Mouse (Mus musculus) gastrocnemius, postnatal 36 days (tissue): ENCODE data around the gene Apoc4. TPM values are rescaled to one million over a fixed set of nuclear protein-coding genes. Genes with fewer than 3 reads are reported as not detected.

Source experiments
- DNase-seq, 2 experiments: peaks; one replicate each; pipeline ENCODE4 v3.0.0; 2022
- intact Hi-C: fragments of 180-260 bp; cut with DNase I; formaldehyde crosslinking; loops from one replicate; pipeline ENCODE4 v1.15.1; 2025
- total RNA-seq, 2 experiments: library from RNA; stranded (reverse); gene quantifications; 2 replicates each; pipeline ENCODE4 v1.2.3; 2021

Gene Apoc4
- total RNA-seq, 2 experiments from 2014 or later, result 0.43 TPM; not detected in 1

- DNase-seq, result no peak
- intact Hi-C loops, result no loop called here
Measured at GRCm38 (mm10) chr7:19633855-19634254, 47.4 kb downstream of the Apoc4 start.

DNA sequence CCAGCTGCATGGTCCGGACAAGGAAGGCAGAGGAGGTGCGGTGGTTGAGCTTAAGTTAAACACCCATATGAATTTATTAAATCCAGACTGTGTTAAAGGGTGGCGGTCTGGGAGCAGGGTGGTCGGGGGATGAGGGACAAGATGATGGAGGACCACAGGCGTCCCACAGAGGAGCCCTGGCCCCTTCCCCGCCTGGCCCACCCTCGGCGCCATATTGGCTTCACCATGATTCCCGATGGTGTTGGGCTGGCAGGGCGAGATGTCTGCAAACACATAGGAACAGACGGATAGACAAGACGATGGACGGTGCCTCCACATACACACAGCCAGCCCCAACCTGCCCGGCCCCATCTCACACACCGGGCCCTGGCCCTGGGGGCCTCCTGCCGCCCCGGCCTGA, 48.1 kb downstream of the Apoc4 start:
- intact Hi-C loops, result no loop called here
- no peak for DNase-seq

DNA sequence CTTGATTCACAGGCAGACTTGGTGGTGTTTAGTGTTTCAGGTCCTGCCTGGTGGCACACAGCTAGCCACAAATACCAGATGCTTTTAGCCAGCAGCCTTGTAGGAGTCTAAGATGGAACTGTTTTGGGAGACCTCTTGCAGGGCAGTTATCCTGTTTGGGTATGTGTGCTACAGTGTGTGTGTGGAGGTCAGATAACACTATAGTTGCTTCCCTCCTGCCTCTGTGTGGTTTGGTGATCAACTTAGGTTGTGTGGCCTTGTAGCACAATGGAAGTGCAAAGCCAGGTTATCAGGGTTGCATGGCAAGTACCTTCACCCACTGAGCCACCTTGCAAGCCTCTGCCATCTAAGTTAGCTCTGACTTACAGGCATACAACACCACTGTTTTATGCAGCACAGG, 48.6 kb downstream of the Apoc4 start:
- intact Hi-C loops, result no loop called here
- DNase-seq, result no peak

DNA sequence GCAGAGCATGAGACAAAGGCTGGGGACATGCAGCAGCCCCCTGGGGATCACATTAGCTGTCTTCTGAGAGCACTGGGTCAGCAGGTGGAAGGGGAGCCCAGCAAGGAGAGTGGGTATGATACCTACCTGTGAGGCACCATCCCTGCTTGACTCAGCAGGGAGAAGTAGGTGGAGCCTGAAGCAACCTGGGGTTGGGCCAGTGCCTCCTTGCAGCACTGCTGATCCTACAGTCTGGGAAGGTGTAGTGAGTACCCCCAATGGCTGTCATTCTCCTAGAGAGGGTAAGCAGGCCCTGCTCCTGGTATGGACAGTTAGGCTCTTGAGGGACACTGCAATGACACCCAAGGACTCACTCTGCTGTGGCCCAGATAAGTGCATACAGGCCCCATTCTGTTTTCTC, 49.0 kb downstream of the Apoc4 start:
- intact Hi-C loops, result no loop called here
- no peak for DNase-seq

DNA sequence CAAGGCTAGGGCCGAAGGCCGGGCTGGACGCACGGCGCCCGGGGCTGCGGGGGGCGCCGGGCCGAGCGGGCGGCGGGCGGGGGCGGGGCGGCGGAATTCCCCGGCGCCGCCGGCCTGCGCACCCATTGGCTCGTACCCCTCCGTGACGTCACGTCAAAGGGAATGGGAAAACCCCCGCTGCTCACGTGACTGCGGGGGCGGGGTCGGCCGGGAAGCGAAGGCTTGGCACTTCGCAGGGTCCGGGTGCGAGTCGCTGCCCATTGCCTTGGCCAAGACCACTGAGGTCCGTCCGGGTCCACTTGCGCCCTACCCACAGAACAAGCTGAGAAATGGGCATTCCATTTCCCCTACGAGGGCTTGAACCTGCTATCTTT, 51.9 kb downstream of the Apoc4 start, which contains the start of gene Relb:
Gene Relb (minus strand): TSS at position 78 of the 374 bp plus-strand sequence.
- peak; percentile 87 to 89 for DNase-seq
- intact Hi-C loops, result no loop called here

DNA sequence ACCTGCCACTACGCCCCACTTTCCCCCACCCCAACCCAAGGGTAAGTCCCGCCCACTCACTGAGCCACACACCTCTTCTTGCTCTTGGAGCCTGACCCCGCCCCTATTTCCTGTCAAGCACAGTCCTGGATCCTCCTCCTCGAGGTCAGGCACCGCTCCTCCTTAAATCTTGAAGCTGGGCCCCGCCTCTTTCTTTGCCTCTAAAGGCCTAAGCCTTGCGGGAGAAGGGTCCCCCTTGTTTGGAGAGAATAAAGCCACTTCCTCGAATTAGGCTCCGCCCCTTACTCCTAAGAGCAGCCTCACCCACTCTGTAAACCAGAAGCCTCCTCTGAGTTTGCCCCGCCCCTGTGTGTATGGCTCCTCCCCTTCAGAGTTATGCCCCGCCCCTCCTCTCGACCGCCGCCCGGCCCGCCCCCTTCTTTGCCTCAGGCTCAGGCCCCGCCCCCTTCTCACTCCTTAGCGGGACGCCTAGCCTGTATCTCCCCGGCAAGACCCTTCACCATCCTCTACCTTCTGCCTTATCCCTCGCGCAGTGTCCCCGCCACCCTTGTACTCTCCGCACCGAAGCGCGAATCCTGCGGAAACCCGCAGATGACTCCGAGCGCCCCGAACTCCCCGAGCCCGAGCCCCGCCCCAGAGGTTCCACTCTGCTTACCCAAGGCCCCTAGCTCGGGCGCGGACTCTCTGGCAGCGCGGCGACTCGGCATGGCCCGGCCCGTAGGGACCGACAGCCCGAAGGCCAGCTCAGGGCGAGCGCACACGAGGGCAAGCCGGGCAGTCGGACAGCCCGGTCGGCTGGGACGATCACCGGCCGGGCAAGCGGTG, 52.5 kb downstream of the Apoc4 start:
- intact Hi-C loops, result no loop called here
- peak; percentile 92 to 95 for DNase-seq

- DNase-seq, result no peak
- intact Hi-C loops, result no loop called here
Measured at GRCm38 (mm10) chr7:19628192-19628535, 53.1 kb downstream of the Apoc4 start.

Other genes with a start within 250 kb of the Apoc4 start
- 10 to 100 TPM; 14.9 to 15.5 TPM for gene Mark4, start 222.7 kb downstream of the Apoc4 start, total RNA-seq
- under 1 TPM; 0.51 to 0.72 TPM for gene Exoc3l2, start 218.1 kb downstream of the Apoc4 start, total RNA-seq
- 1 to 10 TPM; 1.5 to 1.7 TPM for gene Bloc1s3, start 173.1 kb downstream of the Apoc4 start, total RNA-seq
- gene Trappc6a, start 173.1 kb downstream of the Apoc4 start, total RNA-seq, result 1 to 10 TPM; 6.4 to 8.8 TPM
- gene Nkpd1, start 163.6 kb downstream of the Apoc4 start, total RNA-seq, result not detected
- gene Ppp1r37, start 118.4 kb downstream of the Apoc4 start, total RNA-seq, result 10 to 100 TPM; 34.8 to 41.4 TPM
- gene Zfp296, start 104.2 kb downstream of the Apoc4 start, total RNA-seq, result under 1 TPM; 0.23 to 0.44 TPM
- gene Gemin7, start 103.9 kb downstream of the Apoc4 start, total RNA-seq, result 10 to 100 TPM; 59.1 to 65.1 TPM
- 10 to 100 TPM; 10.9 to 12.0 TPM for gene Clasrp, start 77.0 kb downstream of the Apoc4 start, total RNA-seq
- 1 to 10 TPM; 5.1 to 6.0 TPM for gene Relb, start 52.0 kb downstream of the Apoc4 start, total RNA-seq
- gene Clptm1, start 16.4 kb downstream of the Apoc4 start, total RNA-seq, result 10 to 100 TPM; 39.2 to 45.7 TPM
- gene Apoc2, start 3.5 kb downstream of the Apoc4 start, total RNA-seq, result under 1 TPM in 1 of 2 experiments, not detected in 1; 0.99 TPM
- gene Gm44805, start 56 bp downstream of the Apoc4 start, total RNA-seq, result not detected
- gene Apoc1, start 11.2 kb upstream of the Apoc4 start, total RNA-seq, result 1 to 10 TPM in 1 of 2 experiments, under 1 TPM in 1; 0.94 to 1.4 TPM
- 10 to 100 TPM; 49.0 to 51.4 TPM for gene Apoe, start 17.7 kb upstream of the Apoc4 start, total RNA-seq
- gene Tomm40, start 34.0 kb upstream of the Apoc4 start, total RNA-seq, result 10 to 100 TPM; 36.8 to 47.6 TPM
- 1 to 10 TPM; 2.0 to 2.3 TPM for gene Nectin2, start 69.0 kb upstream of the Apoc4 start, total RNA-seq
- gene Bcam, start 89.5 kb upstream of the Apoc4 start, total RNA-seq, result 10 to 100 TPM; 22.0 to 22.6 TPM
- gene Cblc, start 115.3 kb upstream of the Apoc4 start, total RNA-seq, result not detected
- gene Bcl3, start 141.3 kb upstream of the Apoc4 start, total RNA-seq, result 1 to 10 TPM; 1.1 to 1.5 TPM
- gene Gm19345, start 170.5 kb upstream of the Apoc4 start, total RNA-seq, result not detected
- gene Ceacam16, start 179.8 kb upstream of the Apoc4 start, total RNA-seq, result not detected
- gene Ceacam19, start 206.5 kb upstream of the Apoc4 start, total RNA-seq, result not detected
- gene Pvr, start 239.7 kb upstream of the Apoc4 start, total RNA-seq, result 1 to 10 TPM; 4.6 to 7.7 TPM